Mouse (Mus musculus) limb, embryonic 14.5 days (tissue): ENCODE measurements around the gene Sh3glb1. TPM values are rescaled to one million over a fixed set of nuclear protein-coding genes. Genes with fewer than 3 reads are reported as not detected.
"Not testable (repeated sequence)": the region's sequence is repeated elsewhere in the genome, so short reads cannot be mapped to it uniquely, and the experiment has no call there.

Experiments used
- ATAC-seq: fragments of 200-750 bp; cut with Nextera tagmentation; 2 replicates; pipeline ENCODE4 v1.8.0; 2017; ENCODE audit warnings: low read depth, moderate number of reproducible peaks, moderate TSS enrichment; ENCODE audit not compliant: low FRiP score
- DNase-seq: peaks from one replicate; pipeline ENCODE4 v3.0.0-alpha.2; 2015; ENCODE audit warnings: low spot score
- H3K27ac ChIP-seq: fragments of 300-500 bp; sonication (generic); replicated peaks from 2 replicates; pipeline ENCODE4 v1.5.1; 2014; ENCODE audit warnings: low read depth, mild to moderate bottlenecking, low read length, moderate library complexity, mixed read lengths
- H3K27me3 ChIP-seq: fragments of 300-500 bp; sonication (generic); 2 replicates; pipeline ENCODE4 v1.6.1; 2014; ENCODE audit warnings: low read length, mixed read lengths; ENCODE audit not compliant: control insufficient read depth, insufficient read depth
- H3K36me3 ChIP-seq: fragments of 300-500 bp; sonication (generic); 2 replicates; pipeline ENCODE4 v1.6.1; 2014; ENCODE audit warnings: mild to moderate bottlenecking, low read length, moderate library complexity, mixed read lengths; ENCODE audit not compliant: control insufficient read depth, insufficient read depth
- H3K4me1 ChIP-seq: fragments of 300-500 bp; sonication (generic); 2 replicates; pipeline ENCODE4 v1.6.1; 2014; ENCODE audit warnings: antibody characterized with exemption, low read length, mixed read lengths; ENCODE audit not compliant: control insufficient read depth, insufficient read depth
- H3K4me2 ChIP-seq: fragments of 300-500 bp; sonication (generic); replicated peaks from 2 replicates; pipeline ENCODE4 v1.6.1; 2014; ENCODE audit warnings: low read depth, mild to moderate bottlenecking, low read length, moderate library complexity; ENCODE audit not compliant: severe bottlenecking
- H3K4me3 ChIP-seq: fragments of 300-500 bp; sonication (generic); replicated peaks from 2 replicates; pipeline ENCODE4 v1.5.1; 2014; ENCODE audit warnings: low read length
- H3K9ac ChIP-seq: fragments of 300-500 bp; sonication (generic); 2 replicates; pipeline ENCODE4 v1.6.1; 2014; ENCODE audit warnings: mild to moderate bottlenecking, low read depth, low read length, moderate library complexity; ENCODE audit not compliant: severe bottlenecking
- H3K9me3 ChIP-seq: fragments of 300-500 bp; sonication (generic); 2 replicates; pipeline ENCODE4 v1.6.1; 2016; ENCODE audit warnings: low read length; ENCODE audit not compliant: control insufficient read depth
- POLR2A ChIP-seq: fragments of 200-500 bp; IDR thresholded peaks from 2 replicates; pipeline ENCODE4 v1.8.0; 2012; ENCODE audit warnings: inconsistent platforms, mild to moderate bottlenecking, moderate library complexity, borderline replicate concordance; ENCODE audit not compliant: insufficient read depth, insufficient read length; ENCODE audit errors: extremely low read depth
- WGBS: fragments of 180-500 bp; shearing (Covaris S2); extraction: QIAGEN DNeasy Blood & Tissue Kit; methylation state at CpG from one replicate; pipeline ENCODE4 v1.1.7; 2014; 5-methylcytosine and 5-hydroxymethylcytosine counted together
- polyA plus RNA-seq, 2 experiments: library from polyadenylated mRNA; depleted of rRNA in 1 of 2; stranded (reverse) in 1 of 2; unstranded in 1 of 2; fragments of >200 nt; fragmentation: Nextera tagmentation in 1 of 2; extraction: Ambion mirVana in 1 of 2; gene quantifications; 2 replicates each; pipeline versions ENCODE4 v1.2.1 to v1.2.3; 2012 to 2014

The Sh3glb1 gene
- polyA plus RNA-seq, 2 experiments, result 30.3 to 138 TPM

- no peak for TF ChIP-seq POLR2A
- no peaks in the 10 kb centered on the region for H3K36me3 ChIP-seq
- no peaks in the 10 kb centered on the region for H3K9me3 ChIP-seq
- no peak overlapping the region for H3K4me2 ChIP-seq
- DNase-seq (no peak), ATAC-seq (no peak)
- H3K27ac ChIP-seq, result no peak overlapping the region
- WGBS, result 4% methylated on average over 2 of the region's 2 CpGs
- no peaks in the 10 kb centered on the region for H3K27me3 ChIP-seq
- no peak overlapping the region for H3K4me3 ChIP-seq
- no peaks in the 10 kb centered on the region for H3K4me1 ChIP-seq
- no peak overlapping the region for H3K9ac ChIP-seq
Measured at GRCm38 (mm10) chr3:144753120-144753519, 33.0 kb upstream of the Sh3glb1 start.

DNA sequence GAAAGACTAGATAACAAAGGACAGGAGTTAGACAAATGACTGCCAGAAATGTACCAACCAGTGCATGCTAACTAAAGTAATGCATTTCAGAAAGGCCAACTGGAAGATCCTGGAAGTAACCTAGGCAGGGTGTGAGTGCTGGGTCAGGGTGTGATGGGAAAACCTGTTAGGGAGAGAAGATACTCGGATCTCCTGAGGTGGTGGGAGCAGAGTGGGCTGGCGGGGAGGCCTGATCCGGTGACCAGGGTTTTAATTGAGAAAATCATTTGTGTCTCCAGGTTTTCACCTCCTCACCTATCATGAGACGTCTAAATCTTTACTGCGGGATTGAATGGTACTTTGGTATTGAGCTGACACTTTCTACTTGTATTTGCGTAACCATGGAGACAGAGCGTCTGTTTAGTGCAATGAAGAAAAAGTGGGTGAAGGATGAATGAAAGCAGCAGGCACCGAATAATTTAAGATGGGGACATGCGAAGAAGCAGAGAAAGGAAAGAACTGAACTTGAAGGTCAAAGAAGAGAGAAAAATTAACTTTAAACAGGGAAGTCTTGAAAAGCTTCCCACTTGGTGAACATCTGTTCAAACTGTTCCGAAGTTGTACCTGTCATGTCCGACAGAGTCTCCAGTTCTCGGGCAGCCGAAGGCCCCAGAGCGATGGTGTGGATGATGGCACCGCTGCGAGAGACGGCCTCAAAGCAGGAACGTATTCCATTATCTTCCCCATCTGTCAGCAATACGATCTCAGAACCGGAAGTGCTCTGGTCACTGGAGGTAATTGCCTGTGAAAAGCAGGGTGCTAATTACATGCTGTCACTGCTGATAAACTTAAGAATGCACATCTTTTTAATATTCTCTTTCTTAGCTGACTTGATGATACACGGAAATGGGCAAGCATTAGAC, 29.2 kb upstream of the Sh3glb1 start:
- not testable (repeated sequence) for H3K9ac ChIP-seq, H3K36me3 ChIP-seq, H3K4me3 ChIP-seq, H3K4me2 ChIP-seq, H3K9me3 ChIP-seq, ATAC-seq, H3K27ac ChIP-seq, H3K27me3 ChIP-seq, H3K4me1 ChIP-seq, DNase-seq
- WGBS, result 53% methylated on average over 18 of the region's 21 CpGs

- not testable (repeated sequence) for H3K9me3 ChIP-seq, H3K4me1 ChIP-seq, H3K36me3 ChIP-seq, H3K27me3 ChIP-seq, H3K27ac ChIP-seq, DNase-seq, ATAC-seq, H3K4me3 ChIP-seq, H3K9ac ChIP-seq, H3K4me2 ChIP-seq
- 65% methylated on average over 3 of the region's 3 CpGs for WGBS
Measured at GRCm38 (mm10) chr3:144747706-144748105, 27.6 kb upstream of the Sh3glb1 start.

- not testable (repeated sequence) for ATAC-seq, H3K36me3 ChIP-seq, H3K4me1 ChIP-seq, DNase-seq, H3K27ac ChIP-seq, H3K4me2 ChIP-seq, H3K27me3 ChIP-seq, H3K9me3 ChIP-seq, H3K9ac ChIP-seq, H3K4me3 ChIP-seq
- WGBS, result 78% methylated on average over 24 of the region's 24 CpGs
Measured at GRCm38 (mm10) chr3:144738396-144738795, 18.3 kb upstream of the Sh3glb1 start.

GRCm38 (mm10) chr3:144736831-144737230, 16.7 kb upstream of the Sh3glb1 start:
- 19% methylated on average over 9 of the region's 9 CpGs for WGBS

More at GRCm38 (mm10) chr3:144736831-144737230, 16.7 kb upstream of the Sh3glb1 start:
- H3K27ac ChIP-seq, result no peak overlapping the region
- no peaks in the 10 kb centered on the region for H3K4me1 ChIP-seq
- DNase-seq (no peak), ATAC-seq (no peak; the same call in 1 of the 2 replicates)
- H3K27me3 ChIP-seq, result no peaks in the 10 kb centered on the region
- H3K4me2 ChIP-seq, result no peak overlapping the region
- no peak for TF ChIP-seq POLR2A
- no peak overlapping the region for H3K9ac ChIP-seq
- no peaks in the 10 kb centered on the region for H3K9me3 ChIP-seq
- no peaks in the 10 kb centered on the region for H3K36me3 ChIP-seq
- H3K4me3 ChIP-seq, result no peak overlapping the region
